Mouse (Mus musculus) CH12.LX (cell line): ENCODE data around the gene Hinfp. TPM values are rescaled to one million over a fixed set of nuclear protein-coding genes. Genes with fewer than 3 reads are reported as not detected.

ENCODE experiments used
- DNase-seq: peaks from one replicate; pipeline ENCODE4 v3.0.0-alpha.2; 2013; ENCODE audit errors: extremely low read depth
- H3K27ac ChIP-seq: 2 replicates; pipeline ENCODE4 v1.5.1; 2012; ENCODE audit warnings: low read depth, mild to moderate bottlenecking, control low read depth, moderate library complexity; ENCODE audit not compliant: insufficient read depth
- H3K27me3 ChIP-seq: replicated peaks from 2 replicates; pipeline ENCODE3; 2012; ENCODE audit warnings: inconsistent platforms
- H3K36me3 ChIP-seq, 2 experiments: replicated peaks in 1 of 2; 2 replicates each; pipeline versions ENCODE3 to v1.6.1; 2012; ENCODE audit warnings: inconsistent platforms in 1 of 2, low read length in 1 of 2, mild to moderate bottlenecking in 1 of 2, mixed read lengths in 1 of 2, moderate library complexity in 1 of 2; ENCODE audit not compliant: control insufficient read depth in 1 of 2, insufficient read depth in 1 of 2
- H3K4me1 ChIP-seq, 2 experiments: 2 replicates each; pipeline ENCODE4 v1.6.1; 2012; ENCODE audit warnings: inconsistent platforms in 1 of 2, moderate library complexity in 1 of 2; ENCODE audit not compliant: insufficient read depth in 2 of 2, control insufficient read depth in 1 of 2
- H3K4me2 ChIP-seq: 2 replicates; pipeline ENCODE4 v1.6.1; 2012; ENCODE audit warnings: low read depth, mild to moderate bottlenecking, control low read depth; ENCODE audit not compliant: poor library complexity, insufficient read depth, severe bottlenecking
- H3K4me3 ChIP-seq, 3 experiments: fragments of 150-350 bp in 1 of 3; sonication (generic) in 1 of 3; replicated peaks in 1 of 3; 2 replicates each; pipeline versions ENCODE3 to v1.5.1; 2011 to 2012; ENCODE audit warnings: low read depth in 2 of 3, low read length in 2 of 3, mild to moderate bottlenecking in 2 of 3, moderate library complexity in 2 of 3, control low read depth in 1 of 3, improper control_type of control experiment in 1 of 3, inconsistent platforms in 1 of 3, mixed read lengths in 1 of 3; ENCODE audit not compliant: poor library complexity in 1 of 3
- H3K79me2 ChIP-seq: replicated peaks from 2 replicates; pipeline ENCODE4 v1.6.1; 2012; ENCODE audit warnings: mild to moderate bottlenecking, moderate library complexity; ENCODE audit not compliant: control insufficient read depth, poor library complexity, insufficient read depth, severe bottlenecking; ENCODE audit errors: extremely low read depth
- H3K9ac ChIP-seq: 2 replicates; pipeline ENCODE4 v1.6.1; 2012; ENCODE audit warnings: low read depth, mild to moderate bottlenecking, control low read depth, moderate library complexity; ENCODE audit not compliant: insufficient read depth
- H3K9me3 ChIP-seq: replicated peaks from 2 replicates; pipeline ENCODE3; 2012; ENCODE audit warnings: low read length, inconsistent platforms, mixed read lengths
- BHLHE40 ChIP-seq: IDR thresholded peaks from 2 replicates; pipeline ENCODE4 v1.6.1; 2011; ENCODE audit warnings: mild to moderate bottlenecking, low read depth, low read length, improper control_type of control experiment
- CHD1 ChIP-seq: IDR thresholded peaks from 2 replicates; pipeline ENCODE4 v1.6.1; 2012; ENCODE audit warnings: low read depth, low read length, improper control_type of control experiment, inconsistent platforms
- CHD2 ChIP-seq: IDR thresholded peaks from 2 replicates; pipeline ENCODE4 v1.6.1; 2011; ENCODE audit warnings: low read length, improper control_type of control experiment
- CTCF ChIP-seq, 2 experiments: IDR thresholded peaks in 1 of 2; conservative IDR thresholded peaks in 1 of 2; 2 replicates each; pipeline ENCODE4 v1.5.1; 2011 to 2012; ENCODE audit warnings: low read depth in 2 of 2, low read length in 2 of 2, improper control_type of control experiment in 1 of 2, inconsistent platforms in 1 of 2, mild to moderate bottlenecking in 1 of 2, moderate library complexity in 1 of 2
- E2F4 ChIP-seq: IDR thresholded peaks from 2 replicates; pipeline ENCODE4 v1.6.1; 2011; ENCODE audit warnings: low read depth, low read length, improper control_type of control experiment; ENCODE audit not compliant: insufficient replicate concordance
- EP300 ChIP-seq: IDR thresholded peaks from 2 replicates; pipeline ENCODE4 v1.6.1; 2011; ENCODE audit warnings: low read length, improper control_type of control experiment
- ETS1 ChIP-seq: conservative IDR thresholded peaks from 2 replicates; pipeline ENCODE4 v1.6.1; 2012; ENCODE audit warnings: low read depth, mild to moderate bottlenecking, inconsistent platforms, low read length, improper control_type of control experiment, moderate library complexity
- HCFC1 ChIP-seq: IDR thresholded peaks from 2 replicates; pipeline ENCODE4 v1.6.1; 2012; ENCODE audit warnings: low read depth, mild to moderate bottlenecking, inconsistent platforms, low read length, improper control_type of control experiment
- IRF4 ChIP-seq: IDR thresholded peaks from 2 replicates; pipeline ENCODE4 v1.6.1; 2014; ENCODE audit warnings: low read depth, mild to moderate bottlenecking, inconsistent platforms, low read length, improper control_type of control experiment
- JUN ChIP-seq: IDR thresholded peaks from 2 replicates; pipeline ENCODE4 v1.6.1; 2011; ENCODE audit warnings: low read depth, mild to moderate bottlenecking, low read length, improper control_type of control experiment, moderate library complexity; ENCODE audit not compliant: insufficient read depth
- JUND ChIP-seq: conservative IDR thresholded peaks from 2 replicates; pipeline ENCODE4 v1.6.1; 2011; ENCODE audit warnings: low read depth, low read length, improper control_type of control experiment
- KAT2A ChIP-seq: IDR thresholded peaks from 2 replicates; pipeline ENCODE4 v1.6.1; 2012; ENCODE audit warnings: low read length, improper control_type of control experiment, inconsistent platforms; ENCODE audit not compliant: insufficient replicate concordance
- MAFK ChIP-seq: IDR thresholded peaks from 2 replicates; pipeline ENCODE4 v1.6.1; 2011; ENCODE audit warnings: low read length, improper control_type of control experiment; ENCODE audit not compliant: insufficient replicate concordance
- MAX ChIP-seq: IDR thresholded peaks from 2 replicates; pipeline ENCODE4 v1.6.1; 2011; ENCODE audit warnings: low read length, improper control_type of control experiment
- MAZ ChIP-seq: IDR thresholded peaks from 2 replicates; pipeline ENCODE4 v1.6.1; 2012; ENCODE audit warnings: low read depth, mild to moderate bottlenecking, inconsistent platforms, low read length, improper control_type of control experiment, moderate library complexity
- MXI1 ChIP-seq: IDR thresholded peaks from 2 replicates; pipeline ENCODE4 v1.6.1; 2011; ENCODE audit warnings: mild to moderate bottlenecking, low read depth, low read length, improper control_type of control experiment
- MYC ChIP-seq: IDR thresholded peaks from 2 replicates; pipeline ENCODE4 v1.6.1; 2011; ENCODE audit warnings: low read depth, mild to moderate bottlenecking, improper control_type of control experiment, low read length
- NELFE ChIP-seq: IDR thresholded peaks from 2 replicates; pipeline ENCODE4 v1.6.1; 2011; ENCODE audit warnings: low read depth, low read length, improper control_type of control experiment
- PAX5 ChIP-seq: IDR thresholded peaks from 2 replicates; pipeline ENCODE4 v1.6.1; 2012; ENCODE audit warnings: low read length, inconsistent platforms, mixed read lengths
- POLR2A ChIP-seq: IDR thresholded peaks from 2 replicates; pipeline ENCODE4 v1.6.1; 2011; ENCODE audit warnings: low read depth, mild to moderate bottlenecking, improper control_type of control experiment, low read length
- RAD21 ChIP-seq: IDR thresholded peaks from 2 replicates; pipeline ENCODE4 v1.6.1; 2011; ENCODE audit warnings: low read depth, mild to moderate bottlenecking, low read length, improper control_type of control experiment, moderate library complexity
- RCOR1 ChIP-seq: conservative IDR thresholded peaks from 2 replicates; pipeline ENCODE4 v1.6.1; 2012; ENCODE audit warnings: low read depth, mild to moderate bottlenecking, inconsistent platforms, low read length, improper control_type of control experiment
- SIN3A ChIP-seq: IDR thresholded peaks from 2 replicates; pipeline ENCODE4 v1.6.1; 2012; ENCODE audit warnings: low read length, improper control_type of control experiment, inconsistent platforms
- SMC3 ChIP-seq: IDR thresholded peaks from 2 replicates; pipeline ENCODE4 v1.6.1; 2011; ENCODE audit warnings: low read depth, low read length, improper control_type of control experiment
- TBP ChIP-seq: conservative IDR thresholded peaks from 2 replicates; pipeline ENCODE4 v1.6.1; 2011; ENCODE audit warnings: low read depth, low read length, improper control_type of control experiment
- TCF12 ChIP-seq: IDR thresholded peaks from 2 replicates; pipeline ENCODE4 v1.6.1; 2014; ENCODE audit warnings: low read depth, mild to moderate bottlenecking, inconsistent platforms, low read length, improper control_type of control experiment
- USF1 ChIP-seq: IDR thresholded peaks from 2 replicates; pipeline ENCODE4 v1.6.1; 2014; ENCODE audit warnings: low read depth, mild to moderate bottlenecking, inconsistent platforms, low read length, improper control_type of control experiment
- ZMIZ1 ChIP-seq: IDR thresholded peaks from 2 replicates; pipeline ENCODE4 v1.6.1; 2012; ENCODE audit warnings: low read depth, mild to moderate bottlenecking, inconsistent platforms, low read length, improper control_type of control experiment
- ZNF384 ChIP-seq: IDR thresholded peaks from 2 replicates; pipeline ENCODE4 v1.6.1; 2012; ENCODE audit warnings: low read depth, low read length, improper control_type of control experiment, inconsistent platforms
- dilution Hi-C: fragments of 300-500 bp; cut with MboI; formaldehyde crosslinking; loops from 2 replicates; pipeline ENCODE4 v1.14.3; 2020; ENCODE audit warnings: low sequenced_read_pairs; ENCODE audit not compliant: extremely low pct_unique_long_range_greater_than_20kb, extremely low pct_ligation_motif_present
- in situ Hi-C: fragments of 300-500 bp; cut with MboI; formaldehyde crosslinking; loops from 3 replicates; pipeline ENCODE4 v1.14.3; 2019; ENCODE audit warnings: low sequenced_read_pairs, low pct_ligation_motif_present, low pct_unique_long_range_greater_than_20kb, mixed read lengths
- polyA plus RNA-seq: library from polyadenylated mRNA; unstranded; fragments of >175 nt; gene quantifications from 2 replicates; pipeline ENCODE4 v1.2.1, GENCODE M21; 2012; ENCODE audit warnings: low read depth; ENCODE audit not compliant: insufficient read length
- total RNA-seq, 2 experiments: library from RNA; depleted of rRNA; stranded (reverse); fragments of 300-350 nt in 1 of 2; fragments of >200 nt in 1 of 2; gene quantifications; 2 replicates each; pipeline ENCODE4 v1.2.3; 2012 to 2014

Gene Hinfp
- total and polyA plus RNA-seq, 3 experiments, result 14.0 to 18.9 (median 16.6) TPM

DNA sequence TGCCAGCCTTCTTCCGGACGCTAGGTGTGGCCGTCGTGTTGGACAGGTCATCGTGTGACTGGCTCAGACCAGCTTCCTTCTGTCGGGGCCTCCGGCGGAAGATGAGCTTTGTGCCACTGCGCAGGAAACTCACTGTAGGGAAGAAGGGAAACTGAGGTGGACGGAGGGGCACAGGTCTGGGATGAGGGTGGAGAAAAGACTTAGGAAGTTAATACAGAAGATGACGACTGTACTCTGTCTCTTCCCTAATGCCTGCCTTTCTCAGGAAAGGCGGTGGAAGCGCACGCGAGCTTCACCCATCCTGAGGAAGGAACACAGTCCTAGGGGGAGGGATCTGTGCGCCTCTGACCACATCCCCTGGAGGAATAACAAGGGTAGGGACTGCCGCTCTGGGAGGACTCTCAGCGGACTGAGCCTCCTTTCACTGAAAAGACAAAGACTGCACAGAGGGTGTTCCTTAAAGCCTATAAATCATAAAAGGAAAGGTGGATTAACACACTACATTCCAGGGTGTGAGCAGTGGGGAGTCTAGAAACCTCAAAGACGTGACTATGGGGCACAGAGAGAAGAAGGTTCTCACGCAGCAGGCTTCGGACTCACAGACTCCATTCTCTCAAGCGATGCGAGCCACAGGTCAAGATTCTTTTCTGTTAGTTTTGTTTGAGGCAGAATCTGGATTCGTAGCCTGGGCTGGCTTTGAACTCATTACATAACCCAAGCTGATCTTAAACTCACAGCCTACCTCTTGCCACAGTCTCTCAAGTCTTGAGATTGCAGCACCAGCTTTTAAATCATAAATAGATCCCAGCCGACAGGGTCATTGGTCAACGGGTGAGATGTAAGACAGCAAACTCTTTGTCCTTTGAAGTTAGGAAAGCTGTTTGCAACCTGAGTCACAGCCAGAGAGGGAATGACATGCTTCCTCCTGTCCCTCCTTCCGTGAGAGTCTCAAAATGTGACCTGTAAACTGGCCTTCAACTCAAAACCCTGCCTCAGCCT, 6.0 kb upstream of the Hinfp start:
- no peak for DNase-seq
- H3K36me3 ChIP-seq, result peaks cover 29 to 62% of the 10 kb centered on the region in 2 experiments

DNA sequence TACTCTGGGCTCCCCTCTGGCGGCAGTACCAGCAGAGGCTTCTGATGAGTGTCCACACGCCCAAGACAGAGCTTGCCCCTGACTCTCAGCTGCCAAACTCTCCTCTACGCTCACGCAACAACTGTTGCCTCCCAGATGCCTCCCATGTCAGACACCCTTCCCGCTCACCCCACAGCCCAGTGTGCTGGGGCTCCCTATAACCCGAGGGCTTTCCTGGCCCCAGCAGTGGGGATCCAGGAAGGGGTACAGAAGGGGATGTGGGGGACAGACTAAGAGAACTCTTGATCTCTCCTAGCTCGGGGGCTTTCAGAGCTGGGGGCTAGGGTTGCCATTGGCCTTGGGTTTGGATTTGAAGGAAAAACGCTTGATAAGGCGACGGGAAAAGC, 5.3 kb upstream of the Hinfp start:
- Histone ChIP-seq H3K27me3 (no peaks in the 10 kb centered on the region), H3K9me3 (no peaks in the 10 kb centered on the region), H3K36me3 (peaks cover 22 to 56% of the 10 kb centered on the region in 2 experiments), H3K4me3 (no peak overlapping the region), H3K4me1 (peaks cover 0 to 24% of the 10 kb centered on the region in 2 experiments; a peak in 2 of 4 replicates), H3K4me2 (no peak overlapping the region), H3K9ac (no peak overlapping the region), H3K79me2 (no peaks in the 10 kb centered on the region), H3K27ac (no peak overlapping the region)
- dilution Hi-C loops, result no loop called here
- no peak for TF ChIP-seq JUN
- no peak for TF ChIP-seq CTCF (conservative IDR thresholded peaks at IDR 0.05 in 1 of 2, IDR thresholded peaks at IDR 0.05 in 1 of 2; ENCODE audit: low read depth in 2 of 2, low read length in 2 of 2)
- TF ChIP-seq MYC, result no peak
- TF ChIP-seq RCOR1, result no peak
- no peak for TF ChIP-seq CHD1
- no peak for TF ChIP-seq SMC3
- TF ChIP-seq MAFK, result no peak
- no peak for TF ChIP-seq CHD2
- TF ChIP-seq HCFC1, result no peak
- no peak for TF ChIP-seq JUND
- no peak for TF ChIP-seq RAD21
- TF ChIP-seq TCF12, result no peak
- no peak for TF ChIP-seq PAX5
- TF ChIP-seq SIN3A, result no peak
- TF ChIP-seq MXI1, result no peak
- TF ChIP-seq POLR2A, result no peak
- TF ChIP-seq USF1, result no peak
- TF ChIP-seq MAX, result no peak
- TF ChIP-seq TBP, result no peak
- no peak for DNase-seq
- in situ Hi-C loops, result no loop called here

More for the DNA sequence above, 6.0 kb upstream of the Hinfp start:
- Histone ChIP-seq H3K27me3 (no peaks in the 10 kb centered on the region), H3K4me1 (peaks cover 0 to 22% of the 10 kb centered on the region in 2 experiments; a peak in 2 of 4 replicates), H3K9me3 (no peaks in the 10 kb centered on the region), H3K79me2 (no peaks in the 10 kb centered on the region), H3K4me3 (no peak overlapping the region), H3K9ac (no peak overlapping the region), H3K4me2 (no peak overlapping the region), H3K27ac (no peak overlapping the region)
- in situ Hi-C loops, result no loop called here
- dilution Hi-C loops, result no loop called here
- TF ChIP-seq EP300, result no peak
- no peak for TF ChIP-seq ETS1
- no peak for TF ChIP-seq POLR2A
- no peak for TF ChIP-seq MAX
- TF ChIP-seq MYC, result no peak
- no peak for TF ChIP-seq ZNF384
- TF ChIP-seq E2F4, result no peak
- no peak for TF ChIP-seq SMC3
- TF ChIP-seq TCF12, result no peak
- TF ChIP-seq JUN, result no peak
- no peak for TF ChIP-seq USF1
- TF ChIP-seq NELFE, result no peak
- no peak for TF ChIP-seq IRF4
- no peak for TF ChIP-seq MAZ
- no peak for TF ChIP-seq KAT2A
- no peak for TF ChIP-seq MAFK
- no peak for TF ChIP-seq SIN3A
- TF ChIP-seq ZMIZ1, result no peak
- no peak for TF ChIP-seq BHLHE40
- TF ChIP-seq, all 38 proteins: peak for 0
